Mouse (Mus musculus) myocyte (in vitro differentiated cells): Measurements from ENCODE around the gene Slc4a1.

Experiments
- CEBPB ChIP-seq: IDR thresholded peaks from 2 replicates; pipeline ENCODE4 v1.6.1; 2011; ENCODE audit warnings: mild to moderate bottlenecking, moderate library complexity; ENCODE audit not compliant: poor library complexity, insufficient read depth, severe bottlenecking
- MYOG ChIP-seq, 3 experiments: IDR thresholded peaks; one replicate each; pipeline ENCODE4 v1.6.1; 2011; ENCODE audit warnings: control low read depth in 2 of 3, low read depth in 2 of 3, mild to moderate bottlenecking in 2 of 3; ENCODE audit not compliant: insufficient read length in 2 of 3, control insufficient read depth in 1 of 3, insufficient read depth in 1 of 3
- POLR2A ChIP-seq: IDR thresholded peaks from one replicate; pipeline ENCODE4 v1.6.1; 2011; ENCODE audit warnings: low read depth, mild to moderate bottlenecking, control low read depth, moderate library complexity; ENCODE audit not compliant: insufficient read length
- TCF3 ChIP-seq: IDR thresholded peaks from one replicate; pipeline ENCODE4 v1.6.1; 2011; ENCODE audit warnings: low read depth, control low read depth; ENCODE audit not compliant: insufficient read length

- TF ChIP-seq MYOG (IDR thresholded peaks at IDR 0.05; ENCODE audit: control insufficient read depth in 1 of 3, insufficient read depth in 1 of 3, insufficient read length in 2 of 3, low read depth in 2 of 3) = no peak
- TF ChIP-seq POLR2A = no peak
- TF ChIP-seq TCF3 = no peak
- TF ChIP-seq CEBPB = no peak
Measured at GRCm38 (mm10) chr11:102395250-102395649, 29.2 kb upstream of the Slc4a1 start.
